Mouse (Mus musculus) heart, embryonic 11.5 days (tissue): Measurements from ENCODE around the gene Necab2. TPM values are rescaled to one million over a fixed set of nuclear protein-coding genes. Genes with fewer than 3 reads are reported as not detected.
A peak's percentile ranks its signal among the peaks of the same experiment; 100 is the strongest.

Source experiments
- ATAC-seq: fragments of 200-750 bp; cut with Nextera tagmentation; replicated peaks from 2 replicates; pipeline ENCODE4 v1.8.0; 2017; ENCODE audit warnings: moderate library complexity; ENCODE audit not compliant: insufficient number of reproducible peaks, low FRiP score, low TSS enrichment
- H3K27ac ChIP-seq: fragments of 300-500 bp; sonication (generic); 2 replicates; pipeline ENCODE4 v1.5.1; 2014; ENCODE audit warnings: mild to moderate bottlenecking, low read depth, low read length
- H3K27me3 ChIP-seq: fragments of 300-500 bp; sonication (generic); 2 replicates; pipeline ENCODE4 v1.6.1; 2014; ENCODE audit warnings: mild to moderate bottlenecking, low read length, mixed read lengths; ENCODE audit not compliant: control insufficient read depth, insufficient read depth
- H3K36me3 ChIP-seq: fragments of 300-500 bp; sonication (generic); 2 replicates; pipeline ENCODE4 v1.6.1; 2014; ENCODE audit warnings: mild to moderate bottlenecking, low read length, moderate library complexity, mixed read lengths; ENCODE audit not compliant: control insufficient read depth, insufficient read depth
- H3K4me1 ChIP-seq: fragments of 300-500 bp; sonication (generic); 2 replicates; pipeline ENCODE4 v1.6.1; 2014; ENCODE audit warnings: low read length; ENCODE audit not compliant: control insufficient read depth, insufficient read depth
- H3K4me2 ChIP-seq: fragments of 300-500 bp; sonication (generic); 2 replicates; pipeline ENCODE4 v1.6.1; 2014; ENCODE audit warnings: mild to moderate bottlenecking, moderate library complexity
- H3K4me3 ChIP-seq: fragments of 300-500 bp; sonication (generic); 2 replicates; pipeline ENCODE4 v1.5.1; 2014; ENCODE audit warnings: low read depth, low read length
- H3K9ac ChIP-seq: fragments of 300-500 bp; sonication (generic); 2 replicates; pipeline ENCODE4 v1.6.1; 2014; ENCODE audit warnings: mild to moderate bottlenecking, low read depth, low read length, moderate library complexity
- H3K9me3 ChIP-seq: fragments of 300-500 bp; sonication (generic); replicated peaks from 2 replicates; pipeline ENCODE4 v1.6.1; 2016; ENCODE audit warnings: low read length; ENCODE audit not compliant: control insufficient read depth
- WGBS: fragments of 180-500 bp; shearing (Covaris S2); extraction: QIAGEN DNeasy Blood & Tissue Kit; methylation state at CpG from one replicate; pipeline ENCODE4 v1.1.7; 2014; ENCODE audit not compliant: insufficient replicate concordance; 5-methylcytosine and 5-hydroxymethylcytosine counted together
- polyA plus RNA-seq: library from polyadenylated mRNA; unstranded; fragments of >200 nt; fragmentation: Nextera tagmentation; extraction: Ambion mirVana; gene quantifications from 2 replicates; pipeline ENCODE4 v1.2.1, GENCODE M21; 2014

Gene Necab2
- polyA plus RNA-seq, 1 experiment from 2014 or later = 1.4 TPM

DNA sequence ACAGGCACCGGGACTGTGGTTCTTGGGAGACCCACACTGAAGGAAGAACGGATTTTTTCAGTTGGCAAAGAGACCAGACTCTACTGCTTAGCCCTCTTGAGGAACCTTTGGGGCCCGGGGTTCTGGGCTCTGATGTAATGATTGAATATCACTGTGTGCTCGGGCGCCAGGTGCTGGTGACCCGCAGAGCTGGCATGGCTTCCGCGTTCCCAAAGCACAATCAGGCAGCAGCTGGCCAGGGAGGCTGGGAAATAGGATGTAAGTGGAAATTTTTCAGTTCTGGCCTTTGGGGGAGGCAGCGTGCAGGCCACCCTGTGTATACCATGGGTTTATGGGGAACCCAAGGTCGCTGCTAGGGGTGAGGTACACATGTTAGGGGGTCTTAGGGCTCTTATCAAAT is 20.3 kb downstream of the Necab2 start:
- H3K4me3 ChIP-seq = no peak overlapping the region
- 79% methylated on average over 10 of the region's 10 CpGs for WGBS

DNA sequence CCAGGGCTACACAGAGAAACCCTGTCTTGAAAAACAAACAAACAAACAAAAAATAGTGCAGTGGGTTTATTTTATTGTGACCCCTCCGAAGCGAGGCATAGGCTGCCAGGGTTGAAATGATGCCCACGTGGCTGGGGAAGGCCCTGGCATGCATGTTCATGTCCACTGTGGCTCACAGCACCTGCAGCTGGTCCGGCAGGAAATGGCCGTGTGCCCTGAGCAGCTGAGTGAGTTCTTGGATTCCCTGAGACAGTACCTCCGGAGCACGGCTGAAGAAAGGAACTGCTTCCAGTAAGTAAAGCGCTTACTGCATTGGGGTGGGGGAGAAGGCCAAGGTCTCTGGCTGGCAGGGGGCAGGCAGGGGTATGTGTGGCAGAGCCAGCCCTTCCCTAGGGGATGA is 21.6 kb downstream of the Necab2 start:
- Histone ChIP-seq H3K27me3 (peaks cover 27% of the 10 kb centered on the region), H3K4me3 (no peak overlapping the region), H3K4me2 (no peak overlapping the region), H3K9ac (no peak overlapping the region), H3K4me1 (peaks cover 17% of the 10 kb centered on the region), H3K27ac (no peak overlapping the region), H3K9me3 (no peaks in the 10 kb centered on the region), H3K36me3 (no peaks in the 10 kb centered on the region)
- WGBS = 86% methylated on average over 8 of the region's 8 CpGs
- no peak for ATAC-seq

More for the DNA sequence above, 20.3 kb downstream of the Necab2 start:
- Histone ChIP-seq H3K9ac (no peak overlapping the region), H3K4me2 (no peak overlapping the region), H3K36me3 (no peaks in the 10 kb centered on the region), H3K9me3 (no peaks in the 10 kb centered on the region), H3K4me1 (peaks cover 17% of the 10 kb centered on the region), H3K27ac (no peak overlapping the region), H3K27me3 (peaks cover 32% of the 10 kb centered on the region)
- ATAC-seq = no peak

DNA sequence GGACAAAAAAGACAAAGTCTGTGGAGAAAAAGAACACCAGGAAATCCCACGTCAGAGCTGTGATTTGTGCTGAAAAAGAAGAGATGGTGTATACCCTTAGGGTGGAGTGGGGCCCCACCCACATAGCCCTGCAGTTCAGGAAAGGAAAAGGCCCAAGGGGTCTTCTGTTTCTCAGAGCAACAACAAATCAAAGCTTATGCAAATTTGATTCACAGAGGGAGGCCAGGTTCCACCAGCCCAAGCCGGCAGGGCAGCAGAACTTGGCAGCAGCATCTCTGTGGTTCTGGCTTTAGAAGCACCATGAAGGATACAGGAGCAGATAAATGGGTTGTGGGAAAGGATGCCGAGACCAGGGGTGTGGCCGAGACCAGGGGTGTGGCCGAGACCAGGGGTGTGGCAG is 32.2 kb downstream of the Necab2 start:
- no peak overlapping the region for H3K27ac ChIP-seq
- H3K36me3 ChIP-seq = no peaks in the 10 kb centered on the region
- no peaks in the 10 kb centered on the region for H3K27me3 ChIP-seq
- no peak overlapping the region for H3K9ac ChIP-seq
- H3K4me2 ChIP-seq = no peak overlapping the region
- no peaks in the 10 kb centered on the region for H3K4me1 ChIP-seq
- H3K4me3 ChIP-seq = no peak overlapping the region
- no peaks in the 10 kb centered on the region for H3K9me3 ChIP-seq
- 25% methylated on average over 5 of the region's 5 CpGs for WGBS
- ATAC-seq = no peak

DNA sequence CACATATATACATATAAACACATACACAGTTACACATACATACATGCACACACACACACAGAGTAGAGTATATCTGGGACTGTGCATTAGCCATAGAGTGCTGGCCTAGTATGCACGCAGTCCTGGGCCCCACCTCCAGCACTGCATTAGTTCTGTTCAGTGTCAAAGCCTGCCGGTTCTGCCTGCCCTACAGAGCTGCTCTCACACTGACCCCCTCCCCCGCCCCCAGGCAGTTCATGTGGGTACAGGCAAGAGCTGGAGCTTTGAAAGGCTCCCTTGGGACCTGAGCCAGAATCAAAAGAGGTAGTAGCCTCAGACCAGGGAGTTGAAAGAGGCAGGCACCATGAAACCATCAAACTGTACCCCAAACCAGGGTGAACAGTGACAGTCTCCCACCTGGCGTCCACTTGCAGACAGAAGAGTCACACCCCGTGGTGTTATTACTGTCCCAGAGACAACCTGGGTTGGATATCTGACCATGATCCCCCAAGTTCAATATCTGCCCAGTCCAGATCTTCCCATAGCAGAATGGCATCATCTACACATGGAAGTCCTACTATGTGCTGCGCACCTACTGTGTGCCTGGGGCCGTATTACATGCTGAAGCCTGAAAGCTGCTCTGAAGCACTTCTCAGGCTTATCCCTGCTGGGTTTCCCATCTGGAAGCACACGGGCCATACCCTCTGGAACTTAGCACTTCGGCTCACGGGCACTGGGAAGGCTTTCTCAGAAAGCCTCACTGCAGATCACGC is 37.8 kb downstream of the Necab2 start:
- no peak for ATAC-seq
- Histone ChIP-seq H3K4me1 (0 out of 2 replicates have a peak, but pooled peaks cover 2% of the 10 kb centered on the region), H3K4me2 (no peak overlapping the region), H3K4me3 (no peak overlapping the region), H3K9ac (no peak overlapping the region), H3K27ac (no peak overlapping the region), H3K36me3 (no peaks in the 10 kb centered on the region), H3K27me3 (no peaks in the 10 kb centered on the region), H3K9me3 (no peaks in the 10 kb centered on the region)
- whole genome bisulfite sequencing = 77% methylated on average over 11 of the region's 11 CpGs

DNA sequence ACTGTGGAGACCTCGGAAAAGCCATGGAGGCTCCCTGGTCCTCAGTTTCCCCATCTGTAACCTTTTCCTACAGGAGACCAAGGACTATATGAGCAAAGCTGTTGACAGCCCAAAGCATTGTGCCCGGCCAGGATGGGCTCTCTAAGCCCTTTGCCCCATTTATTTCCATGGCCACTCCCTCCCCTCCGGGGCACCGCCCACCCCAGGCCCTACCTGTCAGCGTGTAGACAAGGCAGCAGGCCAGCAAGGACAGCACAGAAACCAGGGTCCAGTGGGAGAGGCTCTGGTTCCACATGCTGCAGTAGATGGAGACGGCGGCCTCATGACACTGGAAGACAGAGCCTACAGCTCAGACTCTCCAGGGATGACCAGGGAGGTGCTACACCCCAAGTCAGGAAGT is 40.6 kb downstream of the Necab2 start:
- Histone ChIP-seq H3K27ac (no peak overlapping the region), H3K9me3 (no peaks in the 10 kb centered on the region), H3K4me2 (no peak overlapping the region), H3K4me3 (no peak overlapping the region), H3K9ac (no peak overlapping the region), H3K36me3 (no peaks in the 10 kb centered on the region), H3K27me3 (no peaks in the 10 kb centered on the region), H3K4me1 (peaks cover 16% of the 10 kb centered on the region)
- no peak for ATAC-seq
- WGBS = 74% methylated on average over 7 of the region's 7 CpGs

DNA sequence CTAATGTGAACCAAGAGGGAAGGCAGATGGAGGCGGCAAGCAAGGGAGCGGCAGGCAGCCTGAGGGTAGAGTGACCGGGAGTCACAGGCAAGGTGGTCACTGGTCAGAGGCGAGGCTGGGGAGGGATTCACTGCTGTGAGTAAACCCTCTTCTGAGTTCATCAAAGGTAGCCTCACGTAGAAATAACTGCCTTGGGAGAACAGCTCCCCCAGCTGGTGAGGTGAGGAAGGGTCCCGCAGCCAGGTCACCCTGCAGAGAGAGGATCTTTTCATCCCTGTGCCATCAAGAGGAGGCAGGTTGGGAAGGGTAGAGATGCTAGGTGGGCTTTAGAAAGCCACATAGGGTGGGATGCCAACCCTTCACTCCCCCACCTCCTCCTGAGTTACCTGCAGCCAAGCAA is 50.3 kb downstream of the Necab2 start:
- Histone ChIP-seq H3K27me3 (peaks cover 9% of the 10 kb centered on the region), H3K36me3 (no peaks in the 10 kb centered on the region), H3K9me3 (no peaks in the 10 kb centered on the region), H3K4me2 (no peak overlapping the region), H3K9ac (0 out of 2 replicates have a peak overlapping the region, but pooled peaks have one; percentile 3), H3K27ac (no peak overlapping the region), H3K4me3 (no peak overlapping the region), H3K4me1 (no peaks in the 10 kb centered on the region)
- 23% methylated on average over 6 of the region's 6 CpGs for WGBS
- no peak for ATAC-seq

DNA sequence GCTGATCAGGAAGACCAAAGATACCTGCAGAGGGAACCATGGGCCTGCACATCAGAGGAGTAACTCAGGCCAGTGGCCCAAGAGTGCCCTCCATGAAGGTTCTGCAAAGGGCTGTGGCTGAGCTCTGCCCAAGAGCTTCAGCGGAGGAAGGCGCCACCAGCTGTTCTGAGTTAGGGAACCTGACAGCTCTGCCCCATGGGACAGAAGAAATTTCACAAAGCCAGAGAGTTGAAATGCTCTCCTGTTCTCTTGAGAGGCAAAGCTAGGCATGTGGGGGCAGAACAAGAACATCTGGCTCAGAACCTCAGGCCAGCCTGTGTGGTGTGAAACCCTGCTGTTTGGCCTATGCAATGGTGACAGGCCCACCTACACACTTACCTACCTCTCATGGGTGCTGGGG is 53.3 kb downstream of the Necab2 start:
- WGBS = 90% methylated on average over 2 of the region's 2 CpGs
- H3K9ac ChIP-seq = no peak overlapping the region
- peaks cover 18% of the 10 kb centered on the region for H3K27me3 ChIP-seq
- no peaks in the 10 kb centered on the region for H3K9me3 ChIP-seq
- no peak overlapping the region for H3K27ac ChIP-seq
- no peak for ATAC-seq
- H3K4me1 ChIP-seq = peaks cover 9% of the 10 kb centered on the region
- no peak overlapping the region for H3K4me3 ChIP-seq
- no peaks in the 10 kb centered on the region for H3K36me3 ChIP-seq
- H3K4me2 ChIP-seq = no peak overlapping the region

DNA sequence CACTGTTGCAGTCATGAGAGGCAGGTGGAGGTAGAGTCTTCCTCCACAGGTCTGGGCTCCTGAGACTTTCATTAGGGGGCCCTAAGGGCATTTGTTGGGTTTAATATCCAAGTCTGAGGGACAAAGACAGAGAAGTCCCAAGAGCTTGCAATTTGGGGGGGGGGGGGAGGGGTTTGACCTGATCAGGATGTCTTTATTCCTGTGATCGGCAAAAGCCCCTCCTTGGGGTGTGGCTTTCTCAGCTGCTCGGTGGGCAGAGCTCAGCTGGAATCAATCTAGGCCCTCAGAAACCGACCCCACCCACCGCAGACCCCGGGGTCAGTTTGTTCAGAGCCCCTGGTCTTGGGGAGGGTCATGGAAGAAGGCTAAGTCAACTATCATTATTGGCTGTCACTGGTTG is 55.1 kb downstream of the Necab2 start, which contains the start of gene Slc38a8:
Gene Slc38a8, minus strand, starts transcription at position 101 of the 400 bp plus-strand sequence.
- Histone ChIP-seq H3K4me1 (peaks cover 18% of the 10 kb centered on the region), H3K9ac (0 out of 2 replicates have a peak within 1 kb of the TSS, but pooled peaks have one; percentile 28), H3K9me3 (no peaks in the 10 kb centered on the region), H3K36me3 (no peaks in the 10 kb centered on the region), H3K27me3 (peaks cover 18% of the 10 kb centered on the region), H3K27ac (no peak within 1 kb of the TSS), H3K4me2 (no peak within 1 kb of the TSS), H3K4me3 (no peak within 1 kb of the TSS)
- WGBS = 47% methylated on average over 5 of the region's 5 CpGs
- ATAC-seq = no peak

DNA sequence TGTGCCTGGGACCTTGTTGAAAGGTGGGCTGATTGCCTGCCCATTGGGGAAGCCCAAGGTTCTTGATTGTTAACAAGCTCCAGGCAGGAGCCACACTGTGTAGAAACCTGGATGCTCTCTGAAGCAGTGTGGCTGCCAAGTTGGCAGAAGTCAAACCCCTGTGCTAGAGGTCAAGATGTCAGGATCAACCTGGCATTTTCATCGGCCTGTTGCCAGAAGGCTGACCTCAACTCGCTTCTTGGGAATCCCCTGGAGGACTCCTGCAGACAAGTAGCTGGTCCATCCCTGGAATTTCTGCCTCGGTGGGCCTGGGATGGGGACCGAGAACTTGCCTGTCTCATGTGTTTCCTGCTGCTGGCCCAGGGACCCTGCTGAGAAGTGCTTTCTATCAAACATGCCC is 55.6 kb downstream of the Necab2 start:
- peaks cover 18% of the 10 kb centered on the region for H3K4me1 ChIP-seq

More for the DNA sequence above, 55.6 kb downstream of the Necab2 start:
- 31% methylated on average over 4 of the region's 4 CpGs for WGBS
- no peak overlapping the region for H3K4me3 ChIP-seq
- no peaks in the 10 kb centered on the region for H3K9me3 ChIP-seq
- H3K9ac ChIP-seq = 0 out of 2 replicates have a peak overlapping the region, but pooled peaks have one; percentile 28
- no peak for ATAC-seq
- peaks cover 18% of the 10 kb centered on the region for H3K27me3 ChIP-seq
- no peak overlapping the region for H3K4me2 ChIP-seq
- H3K27ac ChIP-seq = no peak overlapping the region
- no peaks in the 10 kb centered on the region for H3K36me3 ChIP-seq
